Mouse (Mus musculus) liver, postnatal 0 days (tissue): ENCODE measurements around the gene Rdh5.

ENCODE experiments used
- CTCF ChIP-seq: sonication (generic); IDR thresholded peaks from 2 replicates; pipeline ENCODE4 v1.5.1; 2016; ENCODE audit warnings: antibody characterized with exemption, low read depth
- EP300 ChIP-seq: IDR thresholded peaks from 2 replicates; pipeline ENCODE4 v1.6.1; 2016; ENCODE audit warnings: antibody characterized with exemption, low read depth, mild to moderate bottlenecking

DNA sequence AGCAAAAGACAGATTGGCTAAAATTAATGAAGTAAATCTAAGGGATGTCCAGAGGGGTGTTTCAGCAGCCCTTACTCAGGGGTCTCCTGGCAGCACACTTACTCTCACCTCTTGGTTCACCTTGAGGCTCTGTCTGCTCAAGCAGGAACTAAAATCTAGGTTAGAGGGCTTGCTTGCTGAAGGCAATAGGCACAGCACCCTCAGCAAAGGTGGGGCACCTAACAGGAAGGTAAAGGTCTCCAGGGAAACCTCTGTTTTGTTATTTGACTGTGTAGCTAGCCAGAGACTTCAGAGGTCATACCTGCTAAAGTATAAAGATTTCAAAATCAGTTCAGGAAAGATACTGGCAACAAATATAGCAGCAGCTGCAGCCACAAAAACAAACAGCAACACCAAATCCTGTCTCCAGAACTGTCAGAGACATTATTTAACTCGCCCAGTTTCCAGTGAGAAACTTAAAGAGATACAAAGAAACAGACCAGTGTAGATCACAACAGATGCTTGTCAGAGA is 48.1 kb upstream of the Rdh5 start:
- TF ChIP-seq CTCF (no peak), EP300 (no peak)
